Mouse (Mus musculus): ENCODE results near the gene Lcn10. TPM values are rescaled to one million over a fixed set of nuclear protein-coding genes. Genes with fewer than 3 reads are reported as not detected.
A peak's percentile ranks its signal among the peaks of the same experiment; 100 is the strongest.
"Not testable (repeated sequence)": the region's sequence is repeated elsewhere in the genome, so short reads cannot be mapped to it uniquely, and the experiment has no call there.

Lcn10 gene
- polyA plus RNA-seq, 1 experiment = not detected

GRCm38 (mm10) chr2:25701001-25701400 lies 18.5 kb downstream of the Lcn10 start:
- Histone ChIP-seq H3K4me3 (ENCODE audit: insufficient read depth, low read length) (no peak overlapping the region), H3K27ac (ENCODE audit: insufficient read depth, low read length) (no peak overlapping the region), H3K4me1 (ENCODE audit: control insufficient read depth, insufficient read depth, low read length) (no peaks in the 10 kb centered on the region)
- TF ChIP-seq CTCF (IDR thresholded peaks at IDR 0.05; ENCODE audit: borderline replicate concordance, insufficient read depth, low read length) (no peak), POLR2A (IDR thresholded peaks at IDR 0.05; ENCODE audit: low read depth, low read length) (no peak)

GRCm38 (mm10) chr2:25703706-25704105 lies 21.2 kb downstream of the Lcn10 start:
- H3K4me3 ChIP-seq (ENCODE audit: insufficient read depth, low read length) = no peak overlapping the region
- no peaks in the 10 kb centered on the region for H3K4me1 ChIP-seq (ENCODE audit: control insufficient read depth, insufficient read depth, low read length)
- H3K27ac ChIP-seq (ENCODE audit: insufficient read depth, low read length) = no peak overlapping the region
- no peak for TF ChIP-seq POLR2A (IDR thresholded peaks at IDR 0.05; ENCODE audit: low read depth, low read length)
- no peak for TF ChIP-seq CTCF (IDR thresholded peaks at IDR 0.05; ENCODE audit: borderline replicate concordance, insufficient read depth, low read length)

GRCm38 (mm10) chr2:25706643-25707481 lies 24.3 kb downstream of the Lcn10 start, which contains the start of gene Bmyc:
TSS of gene Bmyc (plus strand) at chr2:25706739.
- H3K4me1 ChIP-seq (ENCODE audit: control insufficient read depth, insufficient read depth, low read length) = no peaks in the 10 kb centered on the region
- H3K4me3 ChIP-seq (ENCODE audit: insufficient read depth, low read length) = peak within 1 kb of the TSS; percentile 67
- H3K27ac ChIP-seq (ENCODE audit: insufficient read depth, low read length) = no peak within 1 kb of the TSS
- TF ChIP-seq CTCF (IDR thresholded peaks at IDR 0.05; ENCODE audit: borderline replicate concordance, insufficient read depth, low read length) (peak; percentile 92; the same call in 1 of the 2 replicates), POLR2A (IDR thresholded peaks at IDR 0.05; ENCODE audit: low read depth, low read length) (peak; percentile 69)

GRCm38 (mm10) chr2:25708121-25708520 lies 25.6 kb downstream of the Lcn10 start:
- Histone ChIP-seq H3K4me1 (ENCODE audit: control insufficient read depth, insufficient read depth, low read length) (no peaks in the 10 kb centered on the region), H3K27ac (ENCODE audit: insufficient read depth, low read length) (no peak overlapping the region), H3K4me3 (ENCODE audit: insufficient read depth, low read length) (no peak overlapping the region)
- TF ChIP-seq POLR2A (IDR thresholded peaks at IDR 0.05; ENCODE audit: low read depth, low read length) (no peak), CTCF (IDR thresholded peaks at IDR 0.05; ENCODE audit: borderline replicate concordance, insufficient read depth, low read length) (no peak)

- H3K4me3 ChIP-seq (ENCODE audit: insufficient read depth, low read length); H3K4me1 ChIP-seq (ENCODE audit: control insufficient read depth, insufficient read depth, low read length); H3K27ac ChIP-seq (ENCODE audit: insufficient read depth, low read length): not testable (repeated sequence)
These were observed 26.5 kb downstream of the Lcn10 start for GRCm38 (mm10) chr2:25709056-25709455.

GRCm38 (mm10) chr2:25709791-25710190 lies 27.3 kb downstream of the Lcn10 start:
- H3K4me1 ChIP-seq (ENCODE audit: control insufficient read depth, insufficient read depth, low read length); H3K27ac ChIP-seq (ENCODE audit: insufficient read depth, low read length); H3K4me3 ChIP-seq (ENCODE audit: insufficient read depth, low read length): not testable (repeated sequence)

GRCm38 (mm10) chr2:25711641-25712040 lies 29.1 kb downstream of the Lcn10 start:
- H3K4me1 ChIP-seq (ENCODE audit: control insufficient read depth, insufficient read depth, low read length); H3K4me3 ChIP-seq (ENCODE audit: insufficient read depth, low read length); H3K27ac ChIP-seq (ENCODE audit: insufficient read depth, low read length): not testable (repeated sequence)

GRCm38 (mm10) chr2:25717222-25717621 lies 34.7 kb downstream of the Lcn10 start:
- no peak overlapping the region for H3K27ac ChIP-seq (ENCODE audit: insufficient read depth, low read length)
- no peaks in the 10 kb centered on the region for H3K4me1 ChIP-seq (ENCODE audit: control insufficient read depth, insufficient read depth, low read length)
- no peak overlapping the region for H3K4me3 ChIP-seq (ENCODE audit: insufficient read depth, low read length)
- TF ChIP-seq POLR2A (IDR thresholded peaks at IDR 0.05; ENCODE audit: low read depth, low read length) (no peak), CTCF (IDR thresholded peaks at IDR 0.05; ENCODE audit: borderline replicate concordance, insufficient read depth, low read length) (no peak)

- no peak for TF ChIP-seq CTCF (IDR thresholded peaks at IDR 0.05; ENCODE audit: borderline replicate concordance, insufficient read depth, low read length)
- TF ChIP-seq POLR2A (IDR thresholded peaks at IDR 0.05; ENCODE audit: low read depth, low read length) = no peak
- Histone ChIP-seq H3K4me1 (ENCODE audit: control insufficient read depth, insufficient read depth, low read length) (no peaks in the 10 kb centered on the region), H3K27ac (ENCODE audit: insufficient read depth, low read length) (no peak overlapping the region), H3K4me3 (ENCODE audit: insufficient read depth, low read length) (no peak overlapping the region)
These were observed 50.8 kb downstream of the Lcn10 start for GRCm38 (mm10) chr2:25733199-25733930.

Other genes with a start within 250 kb of the Lcn10 start
- not detected in 2 replicates for gene Clic3, start 225.9 kb upstream of the Lcn10 start, polyA plus RNA-seq (2011; ENCODE audit: insufficient read length, low read depth, missing spikeins)
- 12.9 and 13.6 TPM in 2 replicates for gene Paxx, start 221.6 kb upstream of the Lcn10 start, polyA plus RNA-seq (2011; ENCODE audit: insufficient read length, low read depth, missing spikeins)
- gene Ptgds, start 212.7 kb upstream of the Lcn10 start, polyA plus RNA-seq (2011; ENCODE audit: insufficient read length, low read depth, missing spikeins) = not detected in 2 replicates
- gene Lcn12, start 188.8 kb upstream of the Lcn10 start, polyA plus RNA-seq (2011; ENCODE audit: insufficient read length, low read depth, missing spikeins) = not detected in 2 replicates
- gene Fbxw5, start 182.0 kb upstream of the Lcn10 start, polyA plus RNA-seq (2011; ENCODE audit: insufficient read length, low read depth, missing spikeins) = 28.0 and 40.7 TPM in 2 replicates
- 0.91 and 1.2 TPM in 2 replicates for gene C8g, start 181.0 kb upstream of the Lcn10 start, polyA plus RNA-seq (2011; ENCODE audit: insufficient read length, low read depth, missing spikeins)
- 11.5 and 13.1 TPM in 2 replicates for gene Traf2, start 135.8 kb upstream of the Lcn10 start, polyA plus RNA-seq (2011; ENCODE audit: insufficient read length, low read depth, missing spikeins)
- gene Edf1, start 124.9 kb upstream of the Lcn10 start, polyA plus RNA-seq (2011; ENCODE audit: insufficient read length, low read depth, missing spikeins) = 102 and 122 TPM in 2 replicates
- gene Mamdc4, start 107.9 kb upstream of the Lcn10 start, polyA plus RNA-seq (2011; ENCODE audit: insufficient read length, low read depth, missing spikeins) = 0.45 and 1.0 TPM in 2 replicates
- 33.0 and 46.4 TPM in 2 replicates for gene Phpt1, start 107.5 kb upstream of the Lcn10 start, polyA plus RNA-seq (2011; ENCODE audit: insufficient read length, low read depth, missing spikeins)
- gene Ajm1, start 101.0 kb upstream of the Lcn10 start, polyA plus RNA-seq (2011; ENCODE audit: insufficient read length, low read depth, missing spikeins) = 0.17 and 0.25 TPM in 2 replicates
- 51.0 and 63.2 TPM in 2 replicates for gene Rabl6, start 74.2 kb upstream of the Lcn10 start, polyA plus RNA-seq (2011; ENCODE audit: insufficient read length, low read depth, missing spikeins)
- gene Ccdc183, start 65.0 kb upstream of the Lcn10 start, polyA plus RNA-seq (2011; ENCODE audit: insufficient read length, low read depth, missing spikeins) = not detected in 2 replicates
- gene Tmem141, start 60.7 kb upstream of the Lcn10 start, polyA plus RNA-seq (2011; ENCODE audit: insufficient read length, low read depth, missing spikeins) = 17.3 and 18.3 TPM in 2 replicates
- not detected in 2 replicates for gene Fcna, start 54.7 kb upstream of the Lcn10 start, polyA plus RNA-seq (2011; ENCODE audit: insufficient read length, low read depth, missing spikeins)
- gene Lcn8, start 29.6 kb upstream of the Lcn10 start, polyA plus RNA-seq (2011; ENCODE audit: insufficient read length, low read depth, missing spikeins) = not detected in 2 replicates
- not detected in 2 replicates for gene Lcn5, start 24.8 kb upstream of the Lcn10 start, polyA plus RNA-seq (2011; ENCODE audit: insufficient read length, low read depth, missing spikeins)
- gene Lcn6, start 5.9 kb upstream of the Lcn10 start, polyA plus RNA-seq (2011; ENCODE audit: insufficient read length, low read depth, missing spikeins) = not detected in 2 replicates
- not detected in 2 replicates for gene Obp2a, start 17.3 kb downstream of the Lcn10 start, polyA plus RNA-seq (2011; ENCODE audit: insufficient read length, low read depth, missing spikeins)
- gene Bmyc, start 24.0 kb downstream of the Lcn10 start, polyA plus RNA-seq (2011; ENCODE audit: insufficient read length, low read depth, missing spikeins) = 14.4 and 21.2 TPM in 2 replicates
- gene Obp2b, start 54.3 kb downstream of the Lcn10 start, polyA plus RNA-seq (2011; ENCODE audit: insufficient read length, low read depth, missing spikeins) = not detected in 2 replicates
- not detected in 2 replicates for gene Lcn3, start 82.8 kb downstream of the Lcn10 start, polyA plus RNA-seq (2011; ENCODE audit: insufficient read length, low read depth, missing spikeins)
- not detected in 2 replicates for gene Lcn11, start 94.3 kb downstream of the Lcn10 start, polyA plus RNA-seq (2011; ENCODE audit: insufficient read length, low read depth, missing spikeins)
- gene Gm13539, start 99.5 kb downstream of the Lcn10 start, polyA plus RNA-seq (2011; ENCODE audit: insufficient read length, low read depth, missing spikeins) = not detected in 2 replicates
- gene Glt6d1, start 133.1 kb downstream of the Lcn10 start, polyA plus RNA-seq (2011; ENCODE audit: insufficient read length, low read depth, missing spikeins) = not detected in 2 replicates
- not detected in 2 replicates for gene Lcn9, start 140.4 kb downstream of the Lcn10 start, polyA plus RNA-seq (2011; ENCODE audit: insufficient read length, low read depth, missing spikeins)
- gene Sohlh1, start 164.5 kb downstream of the Lcn10 start, polyA plus RNA-seq (2011; ENCODE audit: insufficient read length, low read depth, missing spikeins) = not detected in 2 replicates
- not detected in 2 replicates for gene Kcnt1, start 181.0 kb downstream of the Lcn10 start, polyA plus RNA-seq (2011; ENCODE audit: insufficient read length, low read depth, missing spikeins)